Mouse (Mus musculus) stomach, embryonic 14.5 days (tissue): ENCODE measurements around the gene Cd320. TPM values are rescaled to one million over a fixed set of nuclear protein-coding genes. Genes with fewer than 3 reads are reported as not detected.

ENCODE experiments used
- ATAC-seq: fragments of 200-750 bp; cut with Nextera tagmentation; 2 replicates; pipeline ENCODE4 v1.8.0; 2017; ENCODE audit warnings: low read depth, moderate TSS enrichment; ENCODE audit not compliant: insufficient number of reproducible peaks, insufficient read depth, low FRiP score
- H3K27ac ChIP-seq: fragments of 300-500 bp; sonication (generic); 2 replicates; pipeline ENCODE4 v1.5.1; 2014; ENCODE audit warnings: mild to moderate bottlenecking, low read length, moderate library complexity, mixed read lengths
- H3K27me3 ChIP-seq: fragments of 300-500 bp; sonication (generic); 2 replicates; pipeline ENCODE4 v1.6.1; 2014; ENCODE audit warnings: low read length, control low read depth, mixed read lengths; ENCODE audit not compliant: control insufficient read depth, insufficient read depth
- H3K36me3 ChIP-seq: fragments of 300-500 bp; sonication (generic); 2 replicates; pipeline ENCODE4 v1.6.1; 2014; ENCODE audit warnings: mild to moderate bottlenecking, control low read depth, low read length, moderate library complexity, mixed read lengths; ENCODE audit not compliant: control insufficient read depth, insufficient read depth
- H3K4me1 ChIP-seq: fragments of 300-500 bp; sonication (generic); 2 replicates; pipeline ENCODE4 v1.6.1; 2014; ENCODE audit warnings: low read length, control low read depth, mixed read lengths; ENCODE audit not compliant: control insufficient read depth, insufficient read depth
- H3K4me2 ChIP-seq: fragments of 300-500 bp; sonication (generic); replicated peaks from 2 replicates; pipeline ENCODE4 v1.6.1; 2014; ENCODE audit warnings: low read depth, low read length, control low read depth
- H3K4me3 ChIP-seq: fragments of 300-500 bp; sonication (generic); 2 replicates; pipeline ENCODE4 v1.5.1; 2014; ENCODE audit warnings: low read depth, low read length, control low read depth
- H3K9ac ChIP-seq: fragments of 300-500 bp; sonication (generic); replicated peaks from 2 replicates; pipeline ENCODE4 v1.6.1; 2014; ENCODE audit warnings: low read depth, mild to moderate bottlenecking, control low read depth, low read length, moderate library complexity, mixed read lengths
- H3K9me3 ChIP-seq: fragments of 300-500 bp; sonication (generic); 2 replicates; pipeline ENCODE4 v1.6.1; 2016; ENCODE audit warnings: low read depth, low read length, control low read depth; ENCODE audit not compliant: control insufficient read depth
- WGBS: fragments of 180-500 bp; shearing (Covaris S2); extraction: QIAGEN DNeasy Blood & Tissue Kit; methylation state at CpG from one replicate; pipeline ENCODE4 v1.1.7; 2014; 5-methylcytosine and 5-hydroxymethylcytosine counted together
- polyA plus RNA-seq: library from polyadenylated mRNA; unstranded; fragments of >200 nt; fragmentation: Nextera tagmentation; extraction: Ambion mirVana; gene quantifications from 2 replicates; pipeline ENCODE4 v1.2.1, GENCODE M21; 2014

Cd320 gene
- polyA plus RNA-seq, 1 experiment from 2014 or later: 79.6 TPM

DNA sequence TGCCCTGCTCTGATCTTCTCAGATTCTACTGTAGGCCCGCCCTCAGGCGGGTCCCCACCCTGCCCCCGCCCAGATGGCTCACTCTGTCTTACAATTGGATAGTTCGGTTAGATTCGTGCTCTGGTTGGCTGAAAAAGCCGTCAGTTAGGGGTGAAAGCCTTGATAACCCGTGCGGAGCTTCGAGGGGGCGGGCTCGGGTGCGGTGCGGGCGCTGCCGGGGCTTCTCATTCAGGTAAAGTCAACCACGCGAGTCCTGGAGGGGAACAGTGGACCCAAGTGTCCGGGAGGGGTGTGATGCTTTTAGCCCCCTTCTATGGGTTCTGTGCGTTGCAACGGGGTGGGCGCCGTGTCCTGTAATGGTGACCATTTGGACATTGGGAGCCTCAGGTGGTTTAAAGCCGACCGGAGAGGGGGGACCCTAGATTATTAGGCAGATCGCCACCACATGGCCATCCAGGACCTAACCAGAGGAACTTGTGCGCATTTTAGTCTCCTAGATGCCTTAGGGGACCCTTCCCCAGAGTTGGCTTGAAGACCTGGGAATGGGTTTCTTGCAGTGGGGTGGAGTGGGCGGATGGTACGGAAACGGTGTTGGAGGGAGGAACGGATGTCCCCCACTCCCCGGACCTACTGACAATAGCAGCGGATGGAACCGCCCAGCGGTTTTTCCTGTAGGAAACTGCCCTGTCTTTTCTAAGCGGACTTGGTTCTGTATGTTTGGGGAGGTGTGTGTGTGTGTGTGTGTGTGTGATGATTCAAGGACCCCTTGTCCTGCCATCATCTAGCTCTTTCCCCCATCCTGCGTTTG, 32.4 kb upstream of the Cd320 start, which contains the start of gene Kank3:
TSS of gene Kank3 (plus strand) at position 186 of the 808 bp plus-strand sequence.
- peak within 1 kb of the TSS; percentile 87 for H3K4me2 ChIP-seq
- H3K4me1 ChIP-seq: no peaks in the 10 kb centered on the region
- H3K27ac ChIP-seq: no peak within 1 kb of the TSS; the same call in 1 of the 2 replicates
- H3K4me3 ChIP-seq: peak within 1 kb of the TSS; percentile 48
- 1% methylated on average over 36 of the region's 36 CpGs for WGBS
- ATAC-seq: peak; percentile 99
- H3K9ac ChIP-seq: peak within 1 kb of the TSS; percentile 25; the same call in 1 of the 2 replicates
- H3K36me3 ChIP-seq: no peaks in the 10 kb centered on the region
- H3K9me3 ChIP-seq: no peaks in the 10 kb centered on the region
- no peaks in the 10 kb centered on the region for H3K27me3 ChIP-seq

DNA sequence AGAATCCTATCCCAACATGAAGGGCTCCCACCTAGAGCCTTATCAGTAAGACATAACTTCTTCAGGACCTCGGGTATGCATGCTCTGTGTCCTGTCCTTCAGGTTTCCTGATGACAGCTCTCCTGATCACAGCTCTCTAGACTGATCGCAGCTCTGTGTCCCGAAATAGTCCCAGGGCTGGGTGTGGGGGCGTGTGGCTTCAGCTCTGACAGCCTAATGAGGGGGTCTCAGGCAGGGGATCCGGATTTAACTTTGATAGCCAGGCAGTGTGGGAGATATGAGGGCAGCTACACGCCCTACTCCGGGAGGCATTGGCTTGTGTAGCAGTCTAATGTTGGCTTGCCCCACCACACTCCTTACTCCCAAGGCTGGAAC, 31.8 kb upstream of the Cd320 start:
- H3K36me3 ChIP-seq: no peaks in the 10 kb centered on the region
- H3K4me2 ChIP-seq: peak overlapping the region; percentile 87
- H3K27ac ChIP-seq: no peak overlapping the region; the same call in 1 of the 2 replicates
- H3K27me3 ChIP-seq: no peaks in the 10 kb centered on the region
- H3K9ac ChIP-seq: no peak overlapping the region; the same call in 1 of the 2 replicates
- H3K4me1 ChIP-seq: no peaks in the 10 kb centered on the region
- no peaks in the 10 kb centered on the region for H3K9me3 ChIP-seq
- peak overlapping the region; percentile 48 for H3K4me3 ChIP-seq
- ATAC-seq: no peak
- WGBS: 14% methylated on average over 7 of the region's 7 CpGs

DNA sequence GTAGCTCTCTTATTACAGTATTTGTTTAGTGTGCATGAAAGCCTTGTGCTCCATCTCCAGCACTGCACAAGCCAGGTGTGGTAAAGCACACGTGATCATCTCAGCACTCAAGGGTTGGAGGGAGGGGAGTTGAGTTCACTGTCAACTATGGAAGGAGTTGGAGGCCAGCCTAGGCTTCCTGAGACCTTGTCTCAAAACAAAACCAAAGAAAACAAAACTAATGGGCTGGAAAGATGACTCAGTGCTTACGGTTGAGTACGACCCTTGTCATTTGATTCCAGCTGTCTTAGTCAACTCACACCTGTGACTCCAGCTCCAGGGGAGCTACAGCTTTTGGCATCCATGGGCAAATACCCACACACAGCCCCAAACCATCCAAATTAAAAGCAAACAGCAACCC, 30.4 kb upstream of the Cd320 start:
- no peak overlapping the region for H3K9ac ChIP-seq
- H3K36me3 ChIP-seq: no peaks in the 10 kb centered on the region
- no peaks in the 10 kb centered on the region for H3K9me3 ChIP-seq
- no peak overlapping the region for H3K27ac ChIP-seq
- H3K4me1 ChIP-seq: peaks cover 4% of the 10 kb centered on the region; the same call in 1 of the 2 replicates
- no peak overlapping the region for H3K4me2 ChIP-seq
- H3K27me3 ChIP-seq: no peaks in the 10 kb centered on the region
- WGBS: 41% methylated on average over 3 of the region's 3 CpGs
- ATAC-seq: no peak
- H3K4me3 ChIP-seq: no peak overlapping the region

- no peaks in the 10 kb centered on the region for H3K27me3 ChIP-seq
- H3K9me3 ChIP-seq: no peaks in the 10 kb centered on the region
- H3K9ac ChIP-seq: no peak overlapping the region
- no peak overlapping the region for H3K4me3 ChIP-seq
- ATAC-seq: no peak
- 49% methylated on average over 4 of the region's 4 CpGs for WGBS
- H3K4me1 ChIP-seq: peaks cover 6% of the 10 kb centered on the region; the same call in 1 of the 2 replicates
- no peak overlapping the region for H3K27ac ChIP-seq
- H3K4me2 ChIP-seq: no peak overlapping the region
- H3K36me3 ChIP-seq: no peaks in the 10 kb centered on the region
Observed at GRCm38 (mm10) chr17:33812990-33813389, 29.9 kb upstream of the Cd320 start.

- Histone ChIP-seq H3K4me2 (no peak overlapping the region), H3K27ac (no peak overlapping the region), H3K9me3 (no peaks in the 10 kb centered on the region), H3K4me3 (no peak overlapping the region), H3K4me1 (peaks cover 10% of the 10 kb centered on the region; the same call in 1 of the 2 replicates), H3K9ac (no peak overlapping the region), H3K27me3 (no peaks in the 10 kb centered on the region), H3K36me3 (peaks cover 10% of the 10 kb centered on the region; the same call in 1 of the 2 replicates)
- no peak for ATAC-seq
- 89% methylated on average over 6 of the region's 6 CpGs for WGBS
Observed at GRCm38 (mm10) chr17:33815399-33815798, 27.5 kb upstream of the Cd320 start.

- H3K27ac ChIP-seq: no peak overlapping the region
- H3K36me3 ChIP-seq: peaks cover 22% of the 10 kb centered on the region; the same call in 1 of the 2 replicates
- H3K4me2 ChIP-seq: peak overlapping the region; percentile 92
- H3K9me3 ChIP-seq: no peaks in the 10 kb centered on the region
- peak overlapping the region; percentile 48; the same call in 1 of the 2 replicates for H3K4me3 ChIP-seq
- 59% methylated on average over 5 of the region's 5 CpGs for WGBS
- no peaks in the 10 kb centered on the region for H3K27me3 ChIP-seq
- ATAC-seq: no peak
- H3K9ac ChIP-seq: peak overlapping the region; percentile 71; the same call in 1 of the 2 replicates
- peaks cover 10% of the 10 kb centered on the region; the same call in 1 of the 2 replicates for H3K4me1 ChIP-seq
Observed at GRCm38 (mm10) chr17:33816612-33817011, 26.3 kb upstream of the Cd320 start.

GRCm38 (mm10) chr17:33817184-33817968, 25.5 kb upstream of the Cd320 start:
- H3K4me3 ChIP-seq: peak overlapping the region; percentile 48
- no peaks in the 10 kb centered on the region for H3K27me3 ChIP-seq
- peak overlapping the region; percentile 92 for H3K4me2 ChIP-seq
- peaks cover 10% of the 10 kb centered on the region for H3K4me1 ChIP-seq
- peak; percentile 97 for ATAC-seq
- under 1% methylated on average over 89 of the region's 89 CpGs for WGBS
- no peaks in the 10 kb centered on the region for H3K9me3 ChIP-seq
- H3K27ac ChIP-seq: peak overlapping the region; percentile 85
- H3K9ac ChIP-seq: peak overlapping the region; percentile 71
- peaks cover 30% of the 10 kb centered on the region for H3K36me3 ChIP-seq

GRCm38 (mm10) chr17:33817969-33818643, 24.8 kb upstream of the Cd320 start:
- Histone ChIP-seq H3K4me3 (peak overlapping the region; percentile 48), H3K27ac (peak overlapping the region; percentile 70; the same call in 1 of the 2 replicates), H3K9me3 (no peaks in the 10 kb centered on the region), H3K27me3 (no peaks in the 10 kb centered on the region), H3K9ac (peak overlapping the region; percentile 71; the same call in 1 of the 2 replicates), H3K4me1 (peaks cover 14% of the 10 kb centered on the region), H3K4me2 (peak overlapping the region; percentile 92), H3K36me3 (peaks cover 35% of the 10 kb centered on the region)
- ATAC-seq: peak; percentile 15
- 15% methylated on average over 33 of the region's 33 CpGs for WGBS
